Mouse (Mus musculus): ENCODE data around the gene Azi2. TPM values are rescaled to one million over a fixed set of nuclear protein-coding genes. Genes with fewer than 3 reads are reported as not detected.

Azi2 gene
- polyA plus RNA-seq, 1 experiment: 98.1 TPM

- Histone ChIP-seq H3K27ac (ENCODE audit: insufficient read depth, low read depth, low read length) (no peak overlapping the region), H3K4me3 (ENCODE audit: insufficient read depth, low read length) (no peak overlapping the region), H3K4me1 (ENCODE audit: control insufficient read depth, insufficient read depth, low read length) (peaks cover 2% of the 10 kb centered on the region; the same call in 1 of the 2 replicates)
- TF ChIP-seq CTCF (IDR thresholded peaks at IDR 0.05; ENCODE audit: low read depth, low read length) (no peak), POLR2A (IDR thresholded peaks at IDR 0.05; ENCODE audit: borderline replicate concordance, low read depth, low read length) (no peak)
Observed at GRCm38 (mm10) chr9:118034990-118035389, 5.3 kb upstream of the Azi2 start.

DNA sequence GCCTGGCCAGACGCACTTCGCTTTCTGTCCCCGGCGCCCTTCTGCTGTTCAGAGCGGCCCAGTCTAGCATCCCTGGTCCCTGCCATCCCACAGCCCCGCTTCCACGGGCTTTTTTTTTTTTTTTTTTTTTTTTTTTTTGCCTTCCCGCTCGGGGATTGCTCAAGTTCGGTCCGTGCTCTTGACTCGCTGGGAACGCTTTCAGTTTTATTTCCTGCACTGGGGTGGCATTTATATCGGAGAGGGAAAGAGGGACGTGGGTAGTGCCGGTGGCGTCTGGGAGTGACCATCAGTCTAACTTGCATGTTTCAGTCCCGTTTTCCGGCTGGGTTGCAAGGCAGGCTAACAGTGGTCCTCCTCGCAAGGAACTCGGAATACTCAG, 712 bp downstream of the Azi2 start:
- peak overlapping the region; percentile 80 for H3K4me3 ChIP-seq (ENCODE audit: insufficient read depth, low read length)
- H3K4me1 ChIP-seq (ENCODE audit: control insufficient read depth, insufficient read depth, low read length): peaks cover 9% of the 10 kb centered on the region
- TF ChIP-seq POLR2A (IDR thresholded peaks at IDR 0.05; ENCODE audit: borderline replicate concordance, low read depth, low read length): no peak
- no peak for TF ChIP-seq CTCF (IDR thresholded peaks at IDR 0.05; ENCODE audit: low read depth, low read length)
- peak overlapping the region; percentile 93 for H3K27ac ChIP-seq (ENCODE audit: insufficient read depth, low read depth, low read length)

DNA sequence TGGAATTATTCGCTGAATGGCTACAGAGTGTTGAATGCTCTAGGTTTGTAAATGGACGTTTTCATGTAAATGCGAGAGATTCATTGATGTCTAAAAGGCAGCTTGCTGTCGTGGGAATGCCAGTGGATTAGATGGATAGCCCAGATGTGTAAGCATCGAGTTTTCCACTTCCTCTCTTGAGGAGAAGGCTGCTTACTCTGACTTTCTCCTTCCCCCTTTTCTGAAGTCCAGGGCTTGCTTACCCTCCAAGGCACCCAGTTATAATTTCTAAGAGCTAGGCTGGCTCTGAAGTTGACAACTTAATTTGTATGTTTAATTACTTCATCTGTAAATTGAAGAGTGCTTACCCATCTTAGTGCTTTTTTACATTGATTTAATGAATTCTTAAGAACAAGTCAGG, 1.3 kb downstream of the Azi2 start:
- Histone ChIP-seq H3K4me3 (ENCODE audit: insufficient read depth, low read length) (peak overlapping the region; percentile 80), H3K4me1 (ENCODE audit: control insufficient read depth, insufficient read depth, low read length) (peaks cover 9% of the 10 kb centered on the region), H3K27ac (ENCODE audit: insufficient read depth, low read depth, low read length) (peak overlapping the region; percentile 93)
- TF ChIP-seq CTCF (IDR thresholded peaks at IDR 0.05; ENCODE audit: low read depth, low read length) (no peak), POLR2A (IDR thresholded peaks at IDR 0.05; ENCODE audit: borderline replicate concordance, low read depth, low read length) (no peak)

DNA sequence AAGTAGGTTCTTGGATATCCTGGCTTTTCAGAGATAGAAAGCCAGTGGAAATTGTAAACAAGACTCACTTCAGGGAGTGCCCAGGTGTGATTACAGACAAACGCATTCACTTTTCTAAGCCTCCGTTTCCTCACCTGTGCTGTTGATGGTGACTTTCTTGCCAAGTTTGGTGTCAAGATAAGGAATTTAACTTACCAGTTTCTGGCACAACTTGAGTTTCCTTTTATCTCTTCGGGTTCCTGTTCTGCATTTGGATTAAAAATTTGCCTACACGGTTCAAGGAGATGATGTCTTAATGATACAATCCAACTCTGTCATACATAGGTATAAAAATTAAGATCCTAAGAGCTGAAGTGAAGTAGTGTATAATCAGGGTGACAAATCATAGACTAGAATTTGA, 2.4 kb downstream of the Azi2 start:
- Histone ChIP-seq H3K27ac (ENCODE audit: insufficient read depth, low read depth, low read length) (no peak overlapping the region), H3K4me1 (ENCODE audit: control insufficient read depth, insufficient read depth, low read length) (peaks cover 9% of the 10 kb centered on the region), H3K4me3 (ENCODE audit: insufficient read depth, low read length) (no peak overlapping the region)

GRCm38 (mm10) chr9:118043581-118043980, 3.3 kb downstream of the Azi2 start:
- TF ChIP-seq POLR2A (IDR thresholded peaks at IDR 0.05; ENCODE audit: borderline replicate concordance, low read depth, low read length): no peak
- no peak for TF ChIP-seq CTCF (IDR thresholded peaks at IDR 0.05; ENCODE audit: low read depth, low read length)
- no peak overlapping the region for H3K27ac ChIP-seq (ENCODE audit: insufficient read depth, low read depth, low read length)

More for the DNA sequence above, 2.4 kb downstream of the Azi2 start:
- no peak for TF ChIP-seq POLR2A (IDR thresholded peaks at IDR 0.05; ENCODE audit: borderline replicate concordance, low read depth, low read length)
- no peak for TF ChIP-seq CTCF (IDR thresholded peaks at IDR 0.05; ENCODE audit: low read depth, low read length)

DNA sequence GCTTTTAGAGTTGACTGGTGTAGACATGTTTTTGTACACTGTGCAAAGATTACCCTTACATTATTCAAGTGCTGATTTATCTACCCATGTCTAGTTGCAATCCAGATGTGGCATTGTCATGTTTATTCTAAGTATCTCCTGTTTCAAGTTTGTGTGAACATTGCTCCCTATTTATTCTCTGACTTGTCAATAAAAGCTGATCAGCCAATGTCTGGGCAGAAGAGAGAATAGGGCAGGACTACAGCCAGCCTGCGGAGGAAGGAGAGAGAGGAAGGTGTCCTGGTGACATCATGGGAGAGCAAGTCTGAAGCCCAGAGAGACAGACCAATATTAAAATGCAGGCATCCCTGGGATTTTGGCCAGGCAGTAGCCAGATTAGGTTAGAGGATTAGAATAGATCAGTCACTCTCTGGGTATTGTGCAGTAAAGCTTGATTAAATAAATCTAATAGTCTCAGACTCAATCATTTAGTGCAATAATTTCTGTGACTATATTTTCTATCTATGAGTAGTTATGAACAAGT, 4.8 kb downstream of the Azi2 start:
- Histone ChIP-seq H3K27ac (ENCODE audit: insufficient read depth, low read depth, low read length) (no peak overlapping the region), H3K4me3 (ENCODE audit: insufficient read depth, low read length) (no peak overlapping the region), H3K4me1 (ENCODE audit: control insufficient read depth, insufficient read depth, low read length) (peaks cover 9% of the 10 kb centered on the region)
- TF ChIP-seq CTCF (IDR thresholded peaks at IDR 0.05; ENCODE audit: low read depth, low read length) (no peak), POLR2A (IDR thresholded peaks at IDR 0.05; ENCODE audit: borderline replicate concordance, low read depth, low read length) (no peak)

More at GRCm38 (mm10) chr9:118043581-118043980, 3.3 kb downstream of the Azi2 start:
- H3K4me1 ChIP-seq (ENCODE audit: control insufficient read depth, insufficient read depth, low read length): peaks cover 9% of the 10 kb centered on the region
- no peak overlapping the region for H3K4me3 ChIP-seq (ENCODE audit: insufficient read depth, low read length)

GRCm38 (mm10) chr9:118053286-118053685, 13.0 kb downstream of the Azi2 start:
- no peak overlapping the region for H3K4me3 ChIP-seq (ENCODE audit: insufficient read depth, low read length)
- no peak overlapping the region for H3K27ac ChIP-seq (ENCODE audit: insufficient read depth, low read depth, low read length)
- TF ChIP-seq POLR2A (IDR thresholded peaks at IDR 0.05; ENCODE audit: borderline replicate concordance, low read depth, low read length) (no peak), CTCF (IDR thresholded peaks at IDR 0.05; ENCODE audit: low read depth, low read length) (no peak)
- H3K4me1 ChIP-seq (ENCODE audit: control insufficient read depth, insufficient read depth, low read length): no peaks in the 10 kb centered on the region

DNA sequence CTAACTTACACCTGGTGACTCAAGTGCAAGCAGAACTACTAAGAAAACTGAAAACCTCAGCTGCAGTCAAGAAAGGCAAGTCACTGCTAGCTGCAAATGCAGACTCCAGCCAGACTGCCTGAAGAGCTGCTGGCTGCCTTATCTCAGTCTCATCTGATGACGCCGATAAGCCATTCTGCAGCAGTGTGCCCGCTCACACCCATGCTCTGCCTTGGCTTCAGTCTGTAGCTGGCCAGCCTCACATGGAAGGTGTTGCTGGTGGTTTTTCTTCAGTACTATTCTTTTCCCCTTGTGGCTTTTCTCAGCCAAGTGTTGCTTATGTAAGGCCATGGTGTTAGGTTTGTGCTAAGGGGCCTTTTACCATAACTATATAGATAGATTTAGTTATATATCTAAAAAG, 18.8 kb downstream of the Azi2 start:
- no peaks in the 10 kb centered on the region for H3K4me1 ChIP-seq (ENCODE audit: control insufficient read depth, insufficient read depth, low read length)
- TF ChIP-seq CTCF (IDR thresholded peaks at IDR 0.05; ENCODE audit: low read depth, low read length) (no peak), POLR2A (IDR thresholded peaks at IDR 0.05; ENCODE audit: borderline replicate concordance, low read depth, low read length) (no peak)
- H3K27ac ChIP-seq (ENCODE audit: insufficient read depth, low read depth, low read length): no peak overlapping the region
- H3K4me3 ChIP-seq (ENCODE audit: insufficient read depth, low read length): no peak overlapping the region

- TF ChIP-seq CTCF (IDR thresholded peaks at IDR 0.05; ENCODE audit: low read depth, low read length) (no peak), POLR2A (IDR thresholded peaks at IDR 0.05; ENCODE audit: borderline replicate concordance, low read depth, low read length) (no peak)
- Histone ChIP-seq H3K4me3 (ENCODE audit: insufficient read depth, low read length) (no peak overlapping the region), H3K4me1 (ENCODE audit: control insufficient read depth, insufficient read depth, low read length) (peaks cover 28% of the 10 kb centered on the region), H3K27ac (ENCODE audit: insufficient read depth, low read depth, low read length) (no peak overlapping the region)
Observed at GRCm38 (mm10) chr9:118070442-118070841, 30.1 kb downstream of the Azi2 start.

- no peak overlapping the region for H3K4me3 ChIP-seq (ENCODE audit: insufficient read depth, low read length)
- H3K4me1 ChIP-seq (ENCODE audit: control insufficient read depth, insufficient read depth, low read length): peaks cover 28% of the 10 kb centered on the region
- TF ChIP-seq CTCF (IDR thresholded peaks at IDR 0.05; ENCODE audit: low read depth, low read length): no peak
- no peak for TF ChIP-seq POLR2A (IDR thresholded peaks at IDR 0.05; ENCODE audit: borderline replicate concordance, low read depth, low read length)
- H3K27ac ChIP-seq (ENCODE audit: insufficient read depth, low read depth, low read length): no peak overlapping the region
Observed at GRCm38 (mm10) chr9:118071337-118071736, 31.0 kb downstream of the Azi2 start.

- H3K4me3 ChIP-seq (ENCODE audit: insufficient read depth, low read length): no peak overlapping the region
- H3K27ac ChIP-seq (ENCODE audit: insufficient read depth, low read depth, low read length): no peak overlapping the region
- TF ChIP-seq CTCF (IDR thresholded peaks at IDR 0.05; ENCODE audit: low read depth, low read length): no peak
- no peak for TF ChIP-seq POLR2A (IDR thresholded peaks at IDR 0.05; ENCODE audit: borderline replicate concordance, low read depth, low read length)
- peaks cover 28% of the 10 kb centered on the region for H3K4me1 ChIP-seq (ENCODE audit: control insufficient read depth, insufficient read depth, low read length)
Observed at GRCm38 (mm10) chr9:118072101-118072500, 31.8 kb downstream of the Azi2 start.
